Mouse (Mus musculus) liver, embryonic 13.5 days (tissue): ENCODE results near the gene Nap1l5. TPM values are rescaled to one million over a fixed set of nuclear protein-coding genes. Genes with fewer than 3 reads are reported as not detected.

Source experiments
- ATAC-seq: fragments of 200-750 bp; cut with Nextera tagmentation; 2 replicates; pipeline ENCODE4 v1.8.0; 2017; ENCODE audit warnings: low read depth, mild to moderate bottlenecking, moderate number of reproducible peaks, moderate library complexity
- DNase-seq: peaks from one replicate; pipeline ENCODE4 v3.0.0; 2022
- H3K27ac ChIP-seq: fragments of 300-500 bp; sonication (generic); 2 replicates; pipeline ENCODE4 v1.5.1; 2015; ENCODE audit warnings: moderate library complexity, mild to moderate bottlenecking, inconsistent platforms
- H3K27me3 ChIP-seq: fragments of 300-500 bp; sonication (generic); 2 replicates; pipeline ENCODE4 v1.6.1; 2015; ENCODE audit warnings: mild to moderate bottlenecking, inconsistent platforms
- H3K36me3 ChIP-seq: fragments of 300-500 bp; sonication (generic); 2 replicates; pipeline ENCODE4 v1.6.1; 2015; ENCODE audit warnings: mild to moderate bottlenecking, inconsistent platforms
- H3K4me1 ChIP-seq: fragments of 300-500 bp; sonication (generic); replicated peaks from 2 replicates; pipeline ENCODE4 v1.6.1; 2015; ENCODE audit warnings: inconsistent platforms
- H3K4me2 ChIP-seq: fragments of 300-500 bp; sonication (generic); 2 replicates; pipeline ENCODE4 v1.6.1; 2015; ENCODE audit warnings: inconsistent platforms, mild to moderate bottlenecking, moderate library complexity
- H3K4me3 ChIP-seq: fragments of 300-500 bp; sonication (generic); replicated peaks from 2 replicates; pipeline ENCODE4 v1.5.1; 2015; ENCODE audit warnings: mild to moderate bottlenecking, inconsistent platforms
- H3K9ac ChIP-seq: fragments of 300-500 bp; sonication (generic); 2 replicates; pipeline ENCODE4 v1.6.1; 2015; ENCODE audit warnings: mild to moderate bottlenecking, inconsistent platforms
- H3K9me3 ChIP-seq: fragments of 300-500 bp; sonication (generic); replicated peaks from 2 replicates; pipeline ENCODE4 v1.6.1; 2016; ENCODE audit warnings: inconsistent platforms
- WGBS: fragments of 180-500 bp; shearing (Covaris S2); methylation state at CpG from one replicate; pipeline ENCODE4 v1.1.7; 2015; ENCODE audit not compliant: insufficient replicate concordance; 5-methylcytosine and 5-hydroxymethylcytosine counted together
- polyA plus RNA-seq: library from polyadenylated mRNA; unstranded; fragments of >200 nt; fragmentation: Nextera tagmentation; extraction: Ambion mirVana; gene quantifications from 2 replicates; pipeline ENCODE4 v1.2.1, GENCODE M21; 2015

The Nap1l5 gene
- polyA plus RNA-seq, 1 experiment from 2014 or later: 0.25 TPM

DNA sequence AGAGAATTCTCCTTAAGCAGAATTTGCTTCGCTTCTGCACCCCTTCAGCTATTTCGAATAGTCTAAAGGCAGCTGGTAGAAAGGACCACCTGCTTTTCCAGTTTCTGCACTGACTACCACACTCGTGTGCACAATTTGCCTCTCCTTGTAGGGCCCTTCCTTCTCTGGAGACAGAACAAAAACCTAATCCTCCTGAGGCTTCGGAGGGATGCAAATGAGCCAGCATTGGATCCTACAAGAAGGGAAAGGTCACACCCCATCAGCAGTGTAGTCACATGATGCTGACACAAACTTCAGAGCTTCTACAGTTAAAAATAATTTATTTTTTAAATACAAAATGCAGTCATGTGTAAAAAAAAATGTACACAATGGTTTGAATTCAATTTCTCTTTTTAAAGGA lies 24.3 kb upstream of the Nap1l5 start:
- no peaks in the 10 kb centered on the region for H3K4me1 ChIP-seq
- ATAC-seq (no peak), DNase-seq (no peak)
- H3K4me3 ChIP-seq: no peak overlapping the region
- H3K4me2 ChIP-seq: no peak overlapping the region
- H3K9ac ChIP-seq: no peak overlapping the region
- H3K9me3 ChIP-seq: no peaks in the 10 kb centered on the region
- H3K27ac ChIP-seq: no peak overlapping the region
- no peaks in the 10 kb centered on the region for H3K36me3 ChIP-seq
- no peaks in the 10 kb centered on the region for H3K27me3 ChIP-seq
- WGBS: 71% methylated on average over 4 of the region's 4 CpGs

- no peak overlapping the region for H3K4me2 ChIP-seq
- H3K4me3 ChIP-seq: no peak overlapping the region
- H3K9ac ChIP-seq: no peak overlapping the region
- no peak for DNase-seq
- H3K4me1 ChIP-seq: no peaks in the 10 kb centered on the region
- no peak overlapping the region for H3K27ac ChIP-seq
- H3K36me3 ChIP-seq: no peaks in the 10 kb centered on the region
- no peaks in the 10 kb centered on the region for H3K27me3 ChIP-seq
- ATAC-seq: no peak
- 70% methylated on average over 9 of the region's 9 CpGs for WGBS
- no peaks in the 10 kb centered on the region for H3K9me3 ChIP-seq
These were observed 23.1 kb upstream of the Nap1l5 start for GRCm38 (mm10) chr6:58929911-58930431.

DNA sequence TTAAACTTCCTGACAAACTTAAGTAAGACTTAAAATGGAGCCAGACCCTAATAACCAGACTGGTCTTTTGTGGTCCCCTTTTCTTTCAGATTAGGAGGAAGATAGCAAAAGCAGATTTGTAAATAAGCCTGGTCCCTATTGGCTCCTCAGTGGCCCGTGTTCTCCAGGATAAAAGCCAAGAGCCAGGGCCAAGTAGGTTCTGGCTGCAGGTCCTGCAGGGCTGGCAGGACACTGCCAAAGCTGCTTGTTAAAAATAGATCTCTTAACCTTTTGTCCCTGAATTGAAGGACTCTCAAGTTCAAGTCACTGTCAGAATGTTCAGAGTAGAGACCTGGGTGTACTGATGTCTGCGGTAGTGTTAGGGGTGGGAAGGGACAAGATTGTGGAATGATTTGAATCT lies 21.0 kb upstream of the Nap1l5 start:
- WGBS: 73% methylated on average over 2 of the region's 2 CpGs
- H3K4me1 ChIP-seq: no peaks in the 10 kb centered on the region
- no peak overlapping the region for H3K27ac ChIP-seq
- DNase-seq: no peak
- H3K9me3 ChIP-seq: no peaks in the 10 kb centered on the region
- H3K9ac ChIP-seq: no peak overlapping the region
- H3K27me3 ChIP-seq: no peaks in the 10 kb centered on the region
- H3K4me2 ChIP-seq: no peak overlapping the region
- no peak overlapping the region for H3K4me3 ChIP-seq
- H3K36me3 ChIP-seq: no peaks in the 10 kb centered on the region
- no peak for ATAC-seq

- Histone ChIP-seq H3K4me2 (no peak overlapping the region), H3K9me3 (no peaks in the 10 kb centered on the region), H3K4me3 (no peak overlapping the region), H3K36me3 (no peaks in the 10 kb centered on the region), H3K27me3 (no peaks in the 10 kb centered on the region), H3K9ac (no peak overlapping the region), H3K4me1 (no peaks in the 10 kb centered on the region), H3K27ac (no peak overlapping the region)
- WGBS: 71% methylated on average over 5 of the region's 5 CpGs
- DNase-seq: no peak
- no peak for ATAC-seq
These were observed 15.6 kb upstream of the Nap1l5 start for GRCm38 (mm10) chr6:58922511-58922910.

DNA sequence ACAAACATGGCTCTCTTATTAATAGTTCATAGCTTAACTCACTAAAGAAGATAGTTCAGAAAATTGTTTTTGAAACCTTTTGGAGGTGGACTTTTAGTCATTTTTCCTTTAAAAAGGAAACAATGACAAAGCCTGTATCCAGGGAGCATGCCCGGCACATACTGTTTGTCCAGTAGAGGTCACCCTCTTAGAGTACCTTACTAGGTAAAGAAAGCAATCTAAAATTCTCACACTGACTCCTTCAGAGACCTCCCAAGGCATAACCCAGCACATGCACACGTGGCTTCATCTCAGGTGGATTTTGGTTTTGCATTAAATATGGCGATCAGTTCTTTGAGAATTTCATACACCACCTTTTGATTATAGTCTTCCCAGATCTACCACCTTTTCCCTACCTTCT lies 14.7 kb upstream of the Nap1l5 start:
- Histone ChIP-seq H3K27ac (no peak overlapping the region), H3K4me3 (no peak overlapping the region), H3K9ac (no peak overlapping the region), H3K36me3 (no peaks in the 10 kb centered on the region), H3K27me3 (no peaks in the 10 kb centered on the region), H3K4me2 (no peak overlapping the region), H3K9me3 (no peaks in the 10 kb centered on the region), H3K4me1 (no peaks in the 10 kb centered on the region)
- ATAC-seq: no peak
- no peak for DNase-seq
- WGBS: 48% methylated on average over 3 of the region's 3 CpGs

DNA sequence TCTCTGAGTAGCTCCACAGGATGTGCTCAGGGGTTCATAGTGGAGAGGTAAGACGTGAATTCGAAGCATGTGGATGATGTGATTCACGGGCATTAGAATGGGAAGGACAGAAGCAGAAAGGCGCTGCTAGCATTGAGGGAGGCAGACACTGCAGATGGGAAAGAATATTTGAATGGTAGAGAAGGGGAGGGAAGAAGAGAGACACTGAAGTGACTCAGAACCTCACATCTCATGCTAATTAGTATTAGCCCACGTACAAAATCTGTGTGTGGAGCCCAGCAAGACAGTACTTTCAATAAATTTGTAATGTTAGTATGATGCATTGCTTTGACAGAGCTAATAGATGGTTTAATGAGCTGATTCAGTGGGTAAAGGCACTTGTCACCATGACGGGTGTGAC lies 13.9 kb upstream of the Nap1l5 start:
- ATAC-seq: no peak

GRCm38 (mm10) chr6:58916498-58916897 lies 9.6 kb upstream of the Nap1l5 start:
- DNase-seq (no peak), ATAC-seq (peak; percentile 36)
- H3K27ac ChIP-seq: no peak overlapping the region
- no peaks in the 10 kb centered on the region for H3K36me3 ChIP-seq
- H3K4me1 ChIP-seq: no peaks in the 10 kb centered on the region
- H3K9me3 ChIP-seq: no peaks in the 10 kb centered on the region
- no peak overlapping the region for H3K4me3 ChIP-seq
- 22% methylated on average over 5 of the region's 5 CpGs for WGBS
- no peak overlapping the region for H3K9ac ChIP-seq
- H3K4me2 ChIP-seq: no peak overlapping the region
- H3K27me3 ChIP-seq: no peaks in the 10 kb centered on the region

More for the DNA sequence above, 13.9 kb upstream of the Nap1l5 start:
- Histone ChIP-seq H3K36me3 (no peaks in the 10 kb centered on the region), H3K4me2 (no peak overlapping the region), H3K4me3 (no peak overlapping the region), H3K9me3 (no peaks in the 10 kb centered on the region), H3K9ac (no peak overlapping the region), H3K27me3 (no peaks in the 10 kb centered on the region), H3K4me1 (no peaks in the 10 kb centered on the region), H3K27ac (no peak overlapping the region)
- DNase-seq: no peak
- WGBS: 68% methylated on average over 6 of the region's 6 CpGs

DNA sequence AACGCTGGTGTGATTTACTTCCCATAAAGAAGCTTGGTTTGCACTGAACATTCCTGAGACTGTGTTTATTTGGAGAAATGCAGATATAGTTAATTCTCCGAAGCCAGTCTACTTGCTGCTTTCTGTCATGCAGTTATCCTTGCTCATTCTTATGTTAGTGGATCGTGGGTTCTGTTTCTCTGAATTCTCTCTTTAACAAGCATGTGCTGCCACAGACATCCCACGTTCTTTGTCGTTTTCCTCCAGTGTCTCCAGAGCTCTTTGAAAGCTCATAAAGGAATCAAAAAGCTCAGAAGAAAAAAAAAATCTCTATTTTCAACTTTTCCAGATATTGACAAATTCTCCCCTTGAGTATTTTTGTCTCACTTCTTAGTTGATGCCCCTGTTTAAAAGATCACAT lies 7.1 kb upstream of the Nap1l5 start:
- H3K4me2 ChIP-seq: no peak overlapping the region
- H3K9ac ChIP-seq: no peak overlapping the region
- H3K36me3 ChIP-seq: no peaks in the 10 kb centered on the region
- 66% methylated on average over 5 of the region's 5 CpGs for WGBS
- no peak overlapping the region for H3K4me3 ChIP-seq
- H3K27ac ChIP-seq: no peak overlapping the region
- H3K27me3 ChIP-seq: no peaks in the 10 kb centered on the region
- no peak for DNase-seq
- H3K4me1 ChIP-seq: no peaks in the 10 kb centered on the region
- no peak for ATAC-seq
- no peaks in the 10 kb centered on the region for H3K9me3 ChIP-seq

DNA sequence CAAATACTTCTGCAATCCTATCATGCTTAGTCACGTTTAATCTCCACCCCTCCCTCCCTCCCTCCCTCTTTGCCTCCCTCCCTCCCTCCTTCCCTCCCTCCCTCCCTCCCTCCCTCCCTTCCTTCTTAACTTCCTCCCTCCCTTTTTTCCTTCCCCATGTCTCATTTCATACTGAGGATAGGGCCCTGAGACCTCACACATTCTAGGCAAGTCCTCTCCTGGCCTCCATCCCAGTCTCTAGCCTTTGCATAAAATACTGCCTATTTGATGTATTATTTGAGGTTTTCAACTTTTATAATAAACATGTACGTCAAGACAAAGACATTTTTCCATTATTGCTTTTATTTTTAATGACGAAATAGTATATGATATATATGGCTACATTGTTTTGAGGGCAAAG lies 6.7 kb upstream of the Nap1l5 start:
- Histone ChIP-seq H3K4me3 (no peak overlapping the region), H3K27ac (no peak overlapping the region), H3K9me3 (no peaks in the 10 kb centered on the region), H3K4me1 (no peaks in the 10 kb centered on the region), H3K9ac (no peak overlapping the region), H3K27me3 (no peaks in the 10 kb centered on the region), H3K36me3 (no peaks in the 10 kb centered on the region), H3K4me2 (no peak overlapping the region)
- no peak for DNase-seq
- no peak for ATAC-seq
- WGBS: 62% methylated on average over 3 of the region's 3 CpGs

GRCm38 (mm10) chr6:58912842-58913241 lies 6.0 kb upstream of the Nap1l5 start:
- WGBS: 59% methylated on average over 5 of the region's 5 CpGs
- no peaks in the 10 kb centered on the region for H3K36me3 ChIP-seq
- no peaks in the 10 kb centered on the region for H3K9me3 ChIP-seq
- ATAC-seq: no peak
- H3K27me3 ChIP-seq: no peaks in the 10 kb centered on the region
- no peak overlapping the region for H3K4me3 ChIP-seq
- H3K27ac ChIP-seq: no peak overlapping the region
- no peak for DNase-seq
- no peak overlapping the region for H3K4me2 ChIP-seq
- no peak overlapping the region for H3K9ac ChIP-seq
- H3K4me1 ChIP-seq: no peaks in the 10 kb centered on the region

- no peaks in the 10 kb centered on the region for H3K4me1 ChIP-seq
- no peaks in the 10 kb centered on the region; the same call in 1 of the 2 replicates for H3K9me3 ChIP-seq
- H3K27me3 ChIP-seq: peaks cover 18% of the 10 kb centered on the region
- H3K36me3 ChIP-seq: no peaks in the 10 kb centered on the region
- WGBS: 68% methylated on average over 2 of the region's 2 CpGs
- H3K9ac ChIP-seq: no peak overlapping the region
- H3K4me3 ChIP-seq: no peak overlapping the region
- DNase-seq (no peak), ATAC-seq (no peak)
- no peak overlapping the region for H3K4me2 ChIP-seq
- H3K27ac ChIP-seq: no peak overlapping the region
These were observed 915 bp upstream of the Nap1l5 start for GRCm38 (mm10) chr6:58907791-58908190.

DNA sequence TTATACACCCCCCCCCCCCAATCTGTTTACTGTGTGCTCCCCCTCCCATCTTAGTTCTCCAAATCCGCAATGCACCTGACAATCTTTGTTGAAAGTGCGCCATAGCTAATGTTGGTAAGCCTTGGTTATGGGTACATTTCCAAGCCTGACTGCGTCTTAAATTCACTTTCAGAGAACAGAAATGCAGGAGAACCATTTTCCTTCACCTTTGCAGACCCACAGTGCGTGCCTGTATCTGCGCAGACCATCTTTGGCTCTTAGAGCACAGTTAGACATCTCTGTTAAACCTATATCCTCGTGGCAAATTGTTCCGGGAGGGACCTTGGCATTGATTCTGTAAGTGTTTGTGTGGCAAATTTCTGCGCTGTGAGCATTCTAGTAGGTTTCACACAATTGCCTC lies 460 bp upstream of the Nap1l5 start:
- 72% methylated on average over 8 of the region's 8 CpGs for WGBS

More for the DNA sequence above, 460 bp upstream of the Nap1l5 start:
- Histone ChIP-seq H3K4me1 (no peaks in the 10 kb centered on the region), H3K27me3 (peaks cover 18% of the 10 kb centered on the region), H3K9ac (no peak overlapping the region), H3K4me3 (no peak overlapping the region), H3K9me3 (no peaks in the 10 kb centered on the region; the same call in 1 of the 2 replicates), H3K36me3 (no peaks in the 10 kb centered on the region), H3K27ac (no peak overlapping the region), H3K4me2 (no peak overlapping the region)
- ATAC-seq (no peak), DNase-seq (no peak)
